Mouse (Mus musculus): ENCODE results near the gene Tmtc2. TPM values are rescaled to one million over a fixed set of nuclear protein-coding genes. Genes with fewer than 3 reads are reported as not detected.

Gene Tmtc2
- polyA plus RNA-seq (2014; fragmentation: Nextera tagmentation; extraction: Ambion mirVana) = 7.4 and 7.8 TPM in 2 replicates

DNA sequence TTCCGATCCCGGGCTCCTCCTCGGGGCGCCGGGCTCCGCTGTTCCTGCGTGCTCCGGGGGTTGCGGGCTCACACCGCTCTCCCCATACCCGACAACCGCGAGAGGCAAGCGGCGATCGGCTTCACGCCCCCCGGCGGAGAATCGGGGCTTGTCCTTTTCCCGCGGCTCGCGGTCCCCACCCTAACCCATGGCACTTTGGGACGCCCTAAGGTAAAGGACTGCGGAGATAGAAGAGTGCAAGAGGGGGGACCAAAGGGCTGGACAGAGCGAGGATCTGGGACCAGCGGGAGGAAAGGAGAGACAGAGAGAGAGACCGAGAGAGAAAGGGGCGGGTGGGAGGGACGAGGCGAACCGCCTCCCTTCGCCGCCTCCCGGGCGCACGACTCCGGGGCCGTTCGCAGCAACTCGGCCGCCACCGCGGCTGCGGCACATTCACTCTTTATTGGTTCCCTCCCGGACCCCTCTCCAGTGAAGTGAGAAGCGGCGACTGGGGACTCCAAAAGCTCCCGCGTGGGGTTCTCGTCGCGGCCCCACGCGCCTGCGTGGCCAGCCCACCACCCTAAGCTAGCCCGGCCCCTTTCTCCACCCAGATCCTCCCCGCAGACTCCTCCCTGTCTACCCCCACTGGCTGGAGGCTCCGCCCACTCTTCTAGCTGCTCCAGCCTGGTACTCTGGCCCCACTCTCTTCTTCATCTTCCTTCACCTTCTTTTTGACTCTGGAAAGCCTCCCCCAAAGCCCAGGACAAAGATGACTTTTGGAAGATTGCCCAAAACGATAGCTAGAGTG, at the start of gene Tmtc2:
Tmtc2 (minus strand) TSS at position 544 of the 787 bp plus-strand sequence.
- Histone ChIP-seq H3K9ac (ENCODE audit: low read length) (peak within 1 kb of the TSS; percentile 73), H3K4me2 (ENCODE audit: low read depth, severe bottlenecking) (peak within 1 kb of the TSS; percentile 78), H3K36me3 (ENCODE audit: control insufficient read depth, insufficient read depth, low read length) (no peaks in the 10 kb centered on the region), H3K4me3 (ENCODE audit: low read depth, low read length) (peak within 1 kb of the TSS; percentile 81), H3K4me1 (ENCODE audit: control insufficient read depth, insufficient read depth, low read length) (peaks cover 9% of the 10 kb centered on the region; the same call in 1 of the 2 replicates), H3K27me3 (ENCODE audit: control insufficient read depth, insufficient read depth, low read length) (no peaks in the 10 kb centered on the region), H3K9me3 (ENCODE audit: control insufficient read depth, low read length) (no peaks in the 10 kb centered on the region), H3K27ac (replicated peaks; ENCODE audit: low read depth, low read length) (peak within 1 kb of the TSS; percentile 70)
- WGBS = under 1% methylated on average over 55 of the region's 61 CpGs
- ATAC-seq (ENCODE audit: insufficient number of reproducible peaks, low FRiP score, low TSS enrichment, low read depth) = peak; percentile 95
- DNase-seq (ENCODE audit: low spot score) = peak; percentile 88

DNA sequence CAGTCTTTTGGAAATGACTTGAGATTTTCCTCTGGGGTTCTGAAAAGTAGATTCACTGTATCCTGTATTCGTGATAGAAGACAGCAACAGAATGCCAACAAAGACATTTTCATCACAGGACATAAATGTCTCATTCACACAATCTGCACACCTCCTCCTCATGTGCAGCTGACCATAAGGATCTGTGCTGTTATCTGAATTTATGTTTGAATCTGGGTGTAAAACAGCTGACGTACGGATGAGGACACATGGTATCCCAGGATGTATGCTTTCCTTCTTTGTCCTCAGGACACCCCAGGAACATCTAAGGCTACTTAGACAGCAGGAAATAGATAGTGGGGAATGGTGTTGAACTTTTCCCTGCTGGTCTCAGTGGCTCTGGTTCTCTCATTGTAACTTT, 37.9 kb upstream of the Tmtc2 start:
- no peak overlapping the region for H3K27ac ChIP-seq (replicated peaks; ENCODE audit: low read depth, low read length)
- no peaks in the 10 kb centered on the region for H3K9me3 ChIP-seq (ENCODE audit: control insufficient read depth, low read length)
- 90% methylated on average over 3 of the region's 3 CpGs for WGBS
- ATAC-seq (ENCODE audit: insufficient number of reproducible peaks, low FRiP score, low TSS enrichment, low read depth) (no peak), DNase-seq (ENCODE audit: low spot score) (no peak)
- no peak overlapping the region for H3K4me3 ChIP-seq (ENCODE audit: low read depth, low read length)
- H3K27me3 ChIP-seq (ENCODE audit: control insufficient read depth, insufficient read depth, low read length) = no peaks in the 10 kb centered on the region
- H3K36me3 ChIP-seq (ENCODE audit: control insufficient read depth, insufficient read depth, low read length) = no peaks in the 10 kb centered on the region
- 0 out of 2 replicates have a peak, but pooled peaks cover 2% of the 10 kb centered on the region for H3K4me1 ChIP-seq (ENCODE audit: control insufficient read depth, insufficient read depth, low read length)
- H3K4me2 ChIP-seq (ENCODE audit: low read depth, severe bottlenecking) = no peak overlapping the region
- H3K9ac ChIP-seq (ENCODE audit: low read length) = no peak overlapping the region

DNA sequence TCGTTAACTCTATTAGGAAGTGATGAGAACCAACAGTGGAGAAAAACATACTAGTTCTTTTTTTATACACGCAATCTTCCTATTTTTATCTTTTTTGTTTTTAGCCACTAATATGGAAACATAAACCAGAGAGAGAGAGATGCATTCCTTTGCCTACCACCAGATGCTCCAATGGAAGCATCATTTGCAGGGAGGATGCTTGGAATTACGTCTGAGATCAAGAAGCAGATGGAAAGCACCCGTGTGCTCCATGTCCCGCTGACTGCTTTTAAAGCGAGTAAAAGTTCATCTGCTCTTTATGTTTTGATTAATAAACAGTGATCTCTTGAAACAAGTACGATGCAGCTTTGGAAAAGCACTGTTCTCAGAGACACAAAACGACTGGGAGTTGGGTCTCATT, 24.6 kb upstream of the Tmtc2 start:
- DNase-seq (ENCODE audit: low spot score) (no peak), ATAC-seq (ENCODE audit: insufficient number of reproducible peaks, low FRiP score, low TSS enrichment, low read depth) (no peak)
- Histone ChIP-seq H3K27me3 (ENCODE audit: control insufficient read depth, insufficient read depth, low read length) (no peaks in the 10 kb centered on the region), H3K27ac (replicated peaks; ENCODE audit: low read depth, low read length) (no peak overlapping the region), H3K9me3 (ENCODE audit: control insufficient read depth, low read length) (no peaks in the 10 kb centered on the region), H3K9ac (ENCODE audit: low read length) (no peak overlapping the region), H3K4me1 (ENCODE audit: control insufficient read depth, insufficient read depth, low read length) (no peaks in the 10 kb centered on the region), H3K4me3 (ENCODE audit: low read depth, low read length) (no peak overlapping the region), H3K36me3 (ENCODE audit: control insufficient read depth, insufficient read depth, low read length) (no peaks in the 10 kb centered on the region), H3K4me2 (ENCODE audit: low read depth, severe bottlenecking) (no peak overlapping the region)
- WGBS = 89% methylated on average over 8 of the region's 8 CpGs

DNA sequence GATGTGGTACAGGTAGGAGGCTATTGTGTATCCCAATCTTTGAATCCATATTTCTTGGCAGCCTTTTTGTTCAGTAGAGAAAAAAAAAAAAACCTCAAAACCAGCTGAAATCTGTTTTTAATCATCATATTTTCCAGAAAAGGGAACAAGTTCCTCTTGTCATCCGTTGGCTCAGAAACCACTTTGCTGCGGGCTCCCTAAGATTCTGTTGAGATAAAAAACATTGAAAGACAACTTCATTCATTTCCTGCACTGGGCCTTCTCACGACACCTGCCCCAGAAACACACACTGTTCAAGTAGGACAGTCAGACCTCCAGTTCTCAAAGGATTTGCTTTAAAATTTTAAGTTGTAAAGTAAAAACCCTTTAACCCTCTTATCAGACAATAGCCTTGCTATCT, 23.0 kb upstream of the Tmtc2 start:
- no peaks in the 10 kb centered on the region for H3K9me3 ChIP-seq (ENCODE audit: control insufficient read depth, low read length)
- no peak overlapping the region for H3K4me2 ChIP-seq (ENCODE audit: low read depth, severe bottlenecking)
- no peak overlapping the region for H3K9ac ChIP-seq (ENCODE audit: low read length)
- WGBS = 60% methylated on average over 3 of the region's 3 CpGs
- no peaks in the 10 kb centered on the region for H3K27me3 ChIP-seq (ENCODE audit: control insufficient read depth, insufficient read depth, low read length)
- no peak overlapping the region for H3K4me3 ChIP-seq (ENCODE audit: low read depth, low read length)
- no peak overlapping the region for H3K27ac ChIP-seq (replicated peaks; ENCODE audit: low read depth, low read length)
- DNase-seq (ENCODE audit: low spot score) = no peak
- ATAC-seq (ENCODE audit: insufficient number of reproducible peaks, low FRiP score, low TSS enrichment, low read depth) = no peak
- no peaks in the 10 kb centered on the region for H3K36me3 ChIP-seq (ENCODE audit: control insufficient read depth, insufficient read depth, low read length)
- H3K4me1 ChIP-seq (ENCODE audit: control insufficient read depth, insufficient read depth, low read length) = no peaks in the 10 kb centered on the region

DNA sequence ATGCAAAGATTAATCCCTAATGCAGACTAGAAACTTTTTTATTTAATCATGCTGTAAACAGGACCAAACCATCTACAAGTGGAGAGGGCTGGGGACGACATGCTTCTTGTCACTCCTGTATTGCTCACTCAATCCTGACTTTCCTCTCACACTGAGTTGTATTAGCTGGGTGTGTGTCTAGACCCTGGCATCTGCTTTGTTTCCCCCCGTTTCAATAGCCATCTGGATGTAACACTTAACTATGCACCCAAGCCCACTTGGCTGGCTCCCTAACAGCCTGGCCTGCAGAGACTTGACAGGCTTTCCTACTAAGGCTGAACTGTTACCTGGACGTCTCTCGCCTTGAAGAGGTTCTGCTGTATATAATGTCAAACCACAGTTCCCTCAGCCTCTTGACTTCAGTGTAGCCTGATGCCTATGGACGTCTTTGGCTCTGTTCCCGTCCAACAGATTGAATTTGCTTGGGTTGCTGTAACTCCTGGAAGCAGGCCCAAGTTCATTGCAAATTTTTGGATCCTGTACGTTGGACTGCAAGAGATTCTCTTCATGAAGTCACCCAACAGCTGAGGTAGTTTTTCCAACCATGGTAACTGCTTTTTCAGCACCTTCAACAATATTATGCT, 21.3 kb upstream of the Tmtc2 start:
- no peak overlapping the region for H3K4me3 ChIP-seq (ENCODE audit: low read depth, low read length)
- H3K27ac ChIP-seq (replicated peaks; ENCODE audit: low read depth, low read length) = no peak overlapping the region
- DNase-seq (ENCODE audit: low spot score) = no peak
- ATAC-seq (ENCODE audit: insufficient number of reproducible peaks, low FRiP score, low TSS enrichment, low read depth) = no peak
- H3K9me3 ChIP-seq (ENCODE audit: control insufficient read depth, low read length) = no peaks in the 10 kb centered on the region
- no peak overlapping the region for H3K9ac ChIP-seq (ENCODE audit: low read length)
- no peaks in the 10 kb centered on the region for H3K36me3 ChIP-seq (ENCODE audit: control insufficient read depth, insufficient read depth, low read length)
- no peaks in the 10 kb centered on the region for H3K27me3 ChIP-seq (ENCODE audit: control insufficient read depth, insufficient read depth, low read length)
- WGBS = 87% methylated on average over 7 of the region's 7 CpGs
- no peak overlapping the region for H3K4me2 ChIP-seq (ENCODE audit: low read depth, severe bottlenecking)
- H3K4me1 ChIP-seq (ENCODE audit: control insufficient read depth, insufficient read depth, low read length) = no peaks in the 10 kb centered on the region

DNA sequence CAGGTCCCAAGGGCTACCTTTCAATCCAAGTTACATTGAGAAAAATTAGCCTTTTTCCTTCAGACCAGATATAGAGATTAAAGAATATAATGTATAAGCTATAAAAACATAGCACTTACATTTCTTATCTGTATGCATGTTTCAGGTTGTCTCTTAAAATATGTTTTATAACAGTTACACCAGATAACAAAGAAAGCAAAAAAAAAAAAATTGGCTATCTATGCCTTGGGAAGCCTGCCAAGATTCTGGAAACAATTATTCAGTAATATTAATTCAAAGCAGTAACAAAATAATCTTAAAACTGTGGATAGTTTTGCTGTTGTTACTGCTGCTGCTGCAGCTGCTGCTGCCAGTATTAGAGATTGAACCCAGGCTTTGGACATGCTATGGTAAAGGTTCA, 13.9 kb upstream of the Tmtc2 start:
- no peak overlapping the region for H3K9ac ChIP-seq (ENCODE audit: low read length)
- H3K27me3 ChIP-seq (ENCODE audit: control insufficient read depth, insufficient read depth, low read length) = no peaks in the 10 kb centered on the region
- DNase-seq (ENCODE audit: low spot score) (no peak), ATAC-seq (ENCODE audit: insufficient number of reproducible peaks, low FRiP score, low TSS enrichment, low read depth) (no peak)
- H3K4me3 ChIP-seq (ENCODE audit: low read depth, low read length) = no peak overlapping the region
- H3K9me3 ChIP-seq (ENCODE audit: control insufficient read depth, low read length) = no peaks in the 10 kb centered on the region
- H3K36me3 ChIP-seq (ENCODE audit: control insufficient read depth, insufficient read depth, low read length) = no peaks in the 10 kb centered on the region
- no peaks in the 10 kb centered on the region for H3K4me1 ChIP-seq (ENCODE audit: control insufficient read depth, insufficient read depth, low read length)
- H3K27ac ChIP-seq (replicated peaks; ENCODE audit: low read depth, low read length) = no peak overlapping the region
- no peak overlapping the region for H3K4me2 ChIP-seq (ENCODE audit: low read depth, severe bottlenecking)

DNA sequence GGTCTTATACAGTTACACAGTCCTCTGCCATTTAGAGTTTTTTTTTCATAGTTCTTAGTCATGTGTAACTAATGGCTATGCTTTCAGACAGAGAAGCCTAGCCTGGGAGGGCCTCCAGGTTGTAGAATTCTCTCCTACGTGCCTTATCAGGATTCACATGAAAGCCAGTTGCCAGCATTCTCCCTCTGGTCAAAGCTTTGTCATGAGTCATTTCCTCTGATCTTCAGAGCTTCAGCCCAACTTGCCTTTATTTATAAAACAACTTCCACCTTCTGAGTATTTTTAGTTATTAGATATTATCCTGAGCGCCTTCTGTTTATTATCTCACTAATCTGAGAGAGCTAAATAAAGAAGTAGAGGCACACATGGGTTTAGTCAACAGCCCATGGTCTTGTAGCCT, 5.1 kb upstream of the Tmtc2 start:
- H3K27me3 ChIP-seq (ENCODE audit: control insufficient read depth, insufficient read depth, low read length) = no peaks in the 10 kb centered on the region
- no peak overlapping the region for H3K4me2 ChIP-seq (ENCODE audit: low read depth, severe bottlenecking)
- H3K4me1 ChIP-seq (ENCODE audit: control insufficient read depth, insufficient read depth, low read length) = peaks cover 9% of the 10 kb centered on the region; the same call in 1 of the 2 replicates
- 76% methylated on average over 2 of the region's 2 CpGs for WGBS
- H3K9ac ChIP-seq (ENCODE audit: low read length) = no peak overlapping the region
- ATAC-seq (ENCODE audit: insufficient number of reproducible peaks, low FRiP score, low TSS enrichment, low read depth) (no peak), DNase-seq (ENCODE audit: low spot score) (no peak)
- H3K4me3 ChIP-seq (ENCODE audit: low read depth, low read length) = no peak overlapping the region
- no peaks in the 10 kb centered on the region for H3K9me3 ChIP-seq (ENCODE audit: control insufficient read depth, low read length)
- H3K36me3 ChIP-seq (ENCODE audit: control insufficient read depth, insufficient read depth, low read length) = no peaks in the 10 kb centered on the region
- no peak overlapping the region for H3K27ac ChIP-seq (replicated peaks; ENCODE audit: low read depth, low read length)

DNA sequence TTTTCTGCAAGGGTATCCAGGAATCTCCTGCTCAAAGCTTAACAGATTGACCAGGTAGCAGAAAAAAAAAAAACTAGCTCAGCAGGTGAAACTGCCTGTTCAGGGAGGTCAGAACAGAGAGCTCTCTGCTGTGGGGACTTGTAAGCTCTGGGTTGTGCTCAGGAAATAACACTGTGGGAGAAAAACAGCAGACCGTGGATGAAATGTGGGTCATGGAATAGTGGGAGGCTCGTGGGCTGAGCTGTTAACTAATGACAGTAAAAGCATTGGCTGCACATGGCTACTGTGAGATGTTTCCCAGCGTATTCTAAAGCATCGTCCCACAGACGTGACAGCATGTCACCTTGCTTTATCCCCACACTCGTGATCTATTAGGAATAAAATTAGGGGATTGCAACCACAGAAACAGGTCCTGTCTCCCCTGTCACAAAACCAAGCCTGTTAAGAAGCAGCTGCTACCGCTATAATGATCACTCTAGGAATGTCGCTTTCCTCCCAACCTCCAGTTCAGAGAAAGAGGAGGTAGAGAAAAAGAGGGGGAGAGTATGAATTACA, 4.1 kb upstream of the Tmtc2 start:
- DNase-seq (ENCODE audit: low spot score) (no peak), ATAC-seq (ENCODE audit: insufficient number of reproducible peaks, low FRiP score, low TSS enrichment, low read depth) (no peak)
- H3K27me3 ChIP-seq (ENCODE audit: control insufficient read depth, insufficient read depth, low read length) = no peaks in the 10 kb centered on the region
- H3K27ac ChIP-seq (replicated peaks; ENCODE audit: low read depth, low read length) = no peak overlapping the region; the same call in 1 of the 2 replicates
- WGBS = 51% methylated on average over 8 of the region's 8 CpGs
- no peak overlapping the region for H3K9ac ChIP-seq (ENCODE audit: low read length)
- no peak overlapping the region for H3K4me3 ChIP-seq (ENCODE audit: low read depth, low read length)
- no peak overlapping the region for H3K4me2 ChIP-seq (ENCODE audit: low read depth, severe bottlenecking)
- H3K4me1 ChIP-seq (ENCODE audit: control insufficient read depth, insufficient read depth, low read length) = peaks cover 9% of the 10 kb centered on the region; the same call in 1 of the 2 replicates
- no peaks in the 10 kb centered on the region for H3K9me3 ChIP-seq (ENCODE audit: control insufficient read depth, low read length)
- H3K36me3 ChIP-seq (ENCODE audit: control insufficient read depth, insufficient read depth, low read length) = no peaks in the 10 kb centered on the region
